25 mouse cellular contexts compared by ENCODE assay signal in the genomic region with DNA sequence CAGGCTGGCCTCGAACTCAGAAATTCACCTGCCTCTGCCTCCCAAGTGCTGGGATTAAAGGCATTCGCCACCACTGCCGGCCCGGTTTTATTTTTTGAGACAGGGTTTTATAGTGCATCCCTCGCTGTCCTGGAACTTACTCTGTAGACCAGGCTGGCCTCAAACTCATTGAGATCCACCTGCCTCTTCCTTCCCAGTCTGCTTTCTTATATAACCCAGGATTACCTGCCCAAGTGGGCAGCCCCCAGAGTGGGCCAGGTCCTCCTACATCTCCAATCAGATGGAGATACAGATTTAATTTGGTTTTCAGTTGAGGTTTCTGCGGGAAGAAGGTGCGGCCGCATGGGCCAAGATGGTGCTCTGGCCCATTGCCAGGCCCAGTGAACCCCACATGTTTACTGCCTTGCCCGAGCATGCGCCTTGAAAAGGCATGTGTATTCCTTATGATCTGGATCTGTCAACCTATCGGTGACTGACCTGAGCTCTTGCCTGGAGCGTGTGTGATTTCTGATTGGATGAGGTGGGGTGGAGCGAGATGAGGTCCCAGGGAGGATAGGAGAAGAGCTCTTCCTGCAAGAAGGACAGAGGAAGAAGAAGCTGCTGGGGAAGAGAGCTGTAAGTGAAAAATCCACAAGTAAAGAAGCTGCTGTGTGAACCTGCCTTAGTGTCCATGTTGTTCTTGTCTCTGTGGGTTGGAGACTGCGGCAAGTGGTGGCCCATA. TPM values are rescaled to one million over a fixed set of nuclear protein-coding genes. Genes with fewer than 3 reads are reported as not detected.
"Had no signal": no experiment of that assay in that cellular context is flagged by ENCODE, and none has a peak within 500 bp of the region (broad histone marks: within the 10 kb centered on the region; RNA-seq: fewer than 3 reads in every experiment).

No protein-coding gene starts in this region.

- H3K4me2 ChIP-seq: limb, embryonic 13.5 days; liver, embryonic 12.5 days; liver, embryonic 15.5 days; lung, embryonic 15.5 days; midbrain, embryonic 12.5 days; neural tube, embryonic 13.5 days had no signal

- DNase-seq: kidney, postnatal 25 days; layer of hippocampus, adult 9-11 months; liver; lung, adult 18-20 months; lung, postnatal 10 days; lung, postnatal 4 days; retina, postnatal 1 day; thymus, adult 2 months; thymus, postnatal 14 days; thymus, postnatal 4 days had no signal

- H3K4me1 ChIP-seq: limb, embryonic 10.5 days; limb, embryonic 13.5 days; liver, embryonic 12.5 days; liver, embryonic 15.5 days; lung, embryonic 15.5 days; midbrain, embryonic 12.5 days; neural tube, embryonic 13.5 days had no signal

- H3K36me3 ChIP-seq: limb, embryonic 10.5 days; limb, embryonic 13.5 days; liver, embryonic 12.5 days; liver, embryonic 15.5 days; lung, embryonic 15.5 days; midbrain, embryonic 12.5 days; neural tube, embryonic 13.5 days had no signal

- H3K9me3 ChIP-seq: liver, embryonic 12.5 days; liver, embryonic 15.5 days; lung, embryonic 15.5 days had no signal

- H3K9ac ChIP-seq: limb, embryonic 13.5 days; liver, embryonic 12.5 days; liver, embryonic 15.5 days; lung, embryonic 15.5 days; midbrain, embryonic 12.5 days; neural tube, embryonic 13.5 days had no signal

- H3K27ac ChIP-seq: kidney, postnatal 0 days; layer of hippocampus, adult 2 months; limb, embryonic 10.5 days; limb, embryonic 13.5 days; liver, embryonic 12.5 days; liver, embryonic 15.5 days; lung, embryonic 15.5 days; midbrain, embryonic 12.5 days; neural tube, embryonic 13.5 days; stomach, postnatal 0 days had no signal

- ATAC-seq: liver, embryonic 12.5 days; midbrain, embryonic 16.5 days had no signal

- H3K27me3 ChIP-seq: limb, embryonic 13.5 days; liver, embryonic 12.5 days; liver, embryonic 15.5 days; lung, embryonic 15.5 days; midbrain, embryonic 12.5 days; neural tube, embryonic 13.5 days had no signal

- H3K4me3 ChIP-seq: layer of hippocampus, adult 2 months; limb, embryonic 10.5 days; limb, embryonic 13.5 days; liver, embryonic 12.5 days; liver, embryonic 15.5 days; lung, embryonic 15.5 days; midbrain, embryonic 12.5 days; myocyte; neural tube, embryonic 13.5 days had no signal

RNA-seq across cellular contexts. Expression of gene Catsperz, which starts 31.3 kb away (rescaled TPM):
- total RNA-seq: megakaryocyte, adult 5-6 weeks; monocyte, adult 5-6 weeks; neutrophil, adult 5-6 weeks had no signal
